Comparison of ENCODE assay signal across 8 mouse cellular contexts in the genomic region with DNA sequence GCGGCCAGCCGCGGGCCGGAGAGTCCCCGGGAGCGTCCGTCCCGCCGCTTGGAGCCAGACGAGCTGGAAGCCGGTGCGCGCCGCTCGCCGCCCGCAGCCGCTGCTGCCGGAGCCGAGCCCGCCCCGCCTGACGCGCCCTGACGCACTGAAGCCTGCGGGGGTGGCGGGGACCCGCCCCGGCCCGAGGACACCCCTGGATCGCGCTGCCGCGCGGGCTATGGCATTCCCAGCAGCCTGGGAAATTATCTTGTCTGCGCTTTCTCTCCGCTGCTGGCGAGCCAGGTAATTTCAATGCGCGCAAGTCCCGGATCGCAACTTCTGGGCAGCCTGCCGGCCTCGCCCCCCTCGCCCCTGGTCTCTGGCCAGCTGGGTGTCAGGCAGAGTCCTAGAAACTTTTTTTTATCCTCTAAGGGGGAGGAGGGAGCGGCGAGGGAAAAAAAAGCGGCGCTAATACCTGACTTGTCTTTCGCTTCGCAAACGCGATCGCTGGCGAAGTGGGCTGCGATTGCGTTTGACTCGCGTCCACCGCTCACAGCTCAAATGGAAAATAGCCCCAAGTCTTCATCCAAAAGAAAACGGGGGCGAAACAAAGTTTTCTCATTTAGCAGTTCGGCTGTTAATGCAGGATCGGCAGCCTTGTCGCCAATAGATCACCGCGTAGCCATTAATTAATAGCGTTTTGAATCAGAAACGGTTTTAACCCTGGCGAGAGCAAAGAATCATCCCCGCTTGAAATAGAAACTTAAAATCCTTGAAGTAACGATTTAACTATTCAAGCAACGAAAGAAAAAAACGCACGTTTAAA. TPM values are rescaled to one million over a fixed set of nuclear protein-coding genes. Genes with fewer than 3 reads are reported as not detected.
DNase-seq lines count a peak whose midpoint lies in the region; ATAC-seq and TF ChIP-seq lines count a peak whose summit lies in the region.

Klf14 (minus strand) TSS at position 343 of the 805 bp plus-strand sequence.

- H3K27me3 ChIP-seq in heart, embryonic 13.5 days (replicated peaks): peaks cover 59% of the 10 kb centered on the region
- peaks cover 69% of the 10 kb centered on the region for H3K27me3 ChIP-seq in limb, embryonic 10.5 days (ENCODE audit: low read depth, poor library complexity, severe bottlenecking)

- no peak for TF ChIP-seq CTCF in left cerebral cortex, adult 2 months (IDR thresholded peaks at IDR 0.05)

- H3K36me3 ChIP-seq in heart, embryonic 13.5 days: peaks cover 3% of the 10 kb centered on the region; the same call in 1 of the 2 replicates
- peaks cover 11% of the 10 kb centered on the region for H3K36me3 ChIP-seq in limb, embryonic 10.5 days

- ATAC-seq in heart, embryonic 13.5 days (ENCODE audit: extremely low read depth, insufficient number of reproducible peaks, low FRiP score, low TSS enrichment): no peak

- no peaks in the 10 kb centered on the region for H3K4me1 ChIP-seq in heart, embryonic 13.5 days
- peaks cover 8% of the 10 kb centered on the region for H3K4me1 ChIP-seq in limb, embryonic 10.5 days

- DNase-seq in left cerebral cortex, adult 2 months (ENCODE audit: extremely low spot score in 1 of 2, low spot score in 2 of 2): no peak
- DNase-seq in left cerebral cortex, postnatal 14 days (ENCODE audit: low spot score in 2 of 2): no peak
- peak; percentile 78 for DNase-seq in embryo, embryonic 11 days
- peak; percentile 79 for DNase-seq in limb, embryonic 10.5 days (ENCODE audit: low spot score)
- DNase-seq in neural tube, embryonic 10.5 days (ENCODE audit: extremely low spot score, low spot score): peak; percentile 83
- DNase-seq in left cerebral cortex, adult 11 months (ENCODE audit: low spot score): no peak
- DNase-seq in thymus, postnatal 0 days (ENCODE audit: low spot score): no peak

- peak within 1 kb of the TSS; percentile 84 for H3K4me2 ChIP-seq in heart, embryonic 13.5 days

- intact Hi-C loops in left cerebral cortex, adult 2 months (cut with DNase I): no loop called here
- intact Hi-C loops in left cerebral cortex, postnatal 14 days (cut with DNase I): no loop called here

- peak within 1 kb of the TSS; percentile 73 for H3K9ac ChIP-seq in heart, embryonic 13.5 days

- WGBS in heart, embryonic 13.5 days: under 1% methylated on average over 73 of the region's 75 CpGs
- WGBS in limb, embryonic 10.5 days: under 1% methylated on average over 70 of the region's 75 CpGs

- H3K4me3 ChIP-seq in left cerebral cortex, adult 2 months: peak within 1 kb of the TSS; percentile 26
- peak within 1 kb of the TSS; percentile 68 for H3K4me3 ChIP-seq in heart, embryonic 13.5 days
- H3K4me3 ChIP-seq in limb, embryonic 10.5 days: peak within 1 kb of the TSS; percentile 66

- H3K9me3 ChIP-seq in heart, embryonic 13.5 days: peaks cover 33% of the 10 kb centered on the region
- H3K9me3 ChIP-seq in limb, embryonic 10.5 days (replicated peaks): peaks cover 27% of the 10 kb centered on the region

- H3K27ac ChIP-seq in left cerebral cortex, adult 2 months: no peak within 1 kb of the TSS
- H3K27ac ChIP-seq in heart, embryonic 13.5 days (replicated peaks): no peak within 1 kb of the TSS
- H3K27ac ChIP-seq in limb, embryonic 10.5 days: peak within 1 kb of the TSS; percentile 59

RNA-seq across cellular contexts. Expression of gene Klf14, which starts in this region (rescaled TPM):
- total RNA-seq in left cerebral cortex, adult 2 months (2021): under 1 TPM; 0.54 to 0.68 TPM
- total RNA-seq in left cerebral cortex, postnatal 14 days (2021): 1 to 10 TPM in 1 of 2 experiments, under 1 TPM in 1; 0.83 to 1.0 TPM
- 1.5 and 1.8 TPM in 2 replicates for polyA plus RNA-seq in heart, embryonic 13.5 days (2015; fragmentation: Nextera tagmentation; extraction: Ambion mirVana)
- polyA plus RNA-seq in limb, embryonic 10.5 days (2016; fragmentation: Nextera tagmentation; extraction: Ambion mirVana): 0.73 and 1.1 TPM in 2 replicates
- polyA plus RNA-seq in thymus, postnatal 0 days (2015; fragmentation: Nextera tagmentation; extraction: Ambion mirVana): 0.83 and 1.1 TPM in 2 replicates

Comparison
In these comparisons a context has a peak if more than half of its experiments do, and no peak if none do; other contexts are left out.
1. DNase-seq: peak in embryo, embryonic 11 days (single experiment), limb, embryonic 10.5 days (single experiment) and neural tube, embryonic 10.5 days (single experiment); none in left cerebral cortex, adult 2 months (0 of 2), left cerebral cortex, postnatal 14 days (0 of 2), left cerebral cortex, adult 11 months (single experiment) and thymus, postnatal 0 days (single experiment).
2. Peak in every context shown above with its lines, with median percentiles within 50 percentile points of each other: H3K4me3 ChIP-seq.